Mouse (Mus musculus) bone marrow, adult 2 months (tissue): ENCODE results near the gene Scn3b.

Experiments used
- CTCF ChIP-seq: fragments of 200-500 bp; IDR thresholded peaks from 2 replicates; pipeline ENCODE4 v1.5.1; 2011; ENCODE audit warnings: low read length, control low read depth; ENCODE audit not compliant: control insufficient read depth, insufficient read depth
- POLR2A ChIP-seq: fragments of 200-500 bp; IDR thresholded peaks from 2 replicates; pipeline ENCODE4 v1.6.1; 2011; ENCODE audit warnings: low read depth, mild to moderate bottlenecking, control low read depth, low read length, borderline replicate concordance; ENCODE audit not compliant: control insufficient read depth

GRCm38 (mm10) chr9:40234233-40235072, 34.6 kb upstream of the Scn3b start:
- TF ChIP-seq POLR2A (no peak), CTCF (no peak)
